Mouse (Mus musculus) limb, embryonic 14.5 days (tissue): Measurements from ENCODE around the gene Ctdspl. TPM values are rescaled to one million over a fixed set of nuclear protein-coding genes. Genes with fewer than 3 reads are reported as not detected.
A peak's percentile ranks its signal among the peaks of the same experiment; 100 is the strongest.

Source experiments
- ATAC-seq: fragments of 200-750 bp; cut with Nextera tagmentation; 2 replicates; pipeline ENCODE4 v1.8.0; 2017; ENCODE audit warnings: low read depth, moderate number of reproducible peaks, moderate TSS enrichment; ENCODE audit not compliant: low FRiP score
- DNase-seq: peaks from one replicate; pipeline ENCODE4 v3.0.0-alpha.2; 2015; ENCODE audit warnings: low spot score
- H3K27ac ChIP-seq: fragments of 300-500 bp; sonication (generic); replicated peaks from 2 replicates; pipeline ENCODE4 v1.5.1; 2014; ENCODE audit warnings: low read depth, mild to moderate bottlenecking, low read length, moderate library complexity, mixed read lengths
- H3K27me3 ChIP-seq: fragments of 300-500 bp; sonication (generic); 2 replicates; pipeline ENCODE4 v1.6.1; 2014; ENCODE audit warnings: low read length, mixed read lengths; ENCODE audit not compliant: control insufficient read depth, insufficient read depth
- H3K36me3 ChIP-seq: fragments of 300-500 bp; sonication (generic); 2 replicates; pipeline ENCODE4 v1.6.1; 2014; ENCODE audit warnings: mild to moderate bottlenecking, low read length, moderate library complexity, mixed read lengths; ENCODE audit not compliant: control insufficient read depth, insufficient read depth
- H3K4me1 ChIP-seq: fragments of 300-500 bp; sonication (generic); 2 replicates; pipeline ENCODE4 v1.6.1; 2014; ENCODE audit warnings: antibody characterized with exemption, low read length, mixed read lengths; ENCODE audit not compliant: control insufficient read depth, insufficient read depth
- H3K4me2 ChIP-seq: fragments of 300-500 bp; sonication (generic); replicated peaks from 2 replicates; pipeline ENCODE4 v1.6.1; 2014; ENCODE audit warnings: low read depth, mild to moderate bottlenecking, low read length, moderate library complexity; ENCODE audit not compliant: severe bottlenecking
- H3K4me3 ChIP-seq: fragments of 300-500 bp; sonication (generic); replicated peaks from 2 replicates; pipeline ENCODE4 v1.5.1; 2014; ENCODE audit warnings: low read length
- H3K9ac ChIP-seq: fragments of 300-500 bp; sonication (generic); 2 replicates; pipeline ENCODE4 v1.6.1; 2014; ENCODE audit warnings: mild to moderate bottlenecking, low read depth, low read length, moderate library complexity; ENCODE audit not compliant: severe bottlenecking
- H3K9me3 ChIP-seq: fragments of 300-500 bp; sonication (generic); 2 replicates; pipeline ENCODE4 v1.6.1; 2016; ENCODE audit warnings: low read length; ENCODE audit not compliant: control insufficient read depth
- POLR2A ChIP-seq: fragments of 200-500 bp; IDR thresholded peaks from 2 replicates; pipeline ENCODE4 v1.8.0; 2012; ENCODE audit warnings: inconsistent platforms, mild to moderate bottlenecking, moderate library complexity, borderline replicate concordance; ENCODE audit not compliant: insufficient read depth, insufficient read length; ENCODE audit errors: extremely low read depth
- WGBS: fragments of 180-500 bp; shearing (Covaris S2); extraction: QIAGEN DNeasy Blood & Tissue Kit; methylation state at CpG from one replicate; pipeline ENCODE4 v1.1.7; 2014; 5-methylcytosine and 5-hydroxymethylcytosine counted together
- polyA plus RNA-seq, 2 experiments: library from polyadenylated mRNA; depleted of rRNA in 1 of 2; stranded (reverse) in 1 of 2; unstranded in 1 of 2; fragments of >200 nt; fragmentation: Nextera tagmentation in 1 of 2; extraction: Ambion mirVana in 1 of 2; gene quantifications; 2 replicates each; pipeline versions ENCODE4 v1.2.1 to v1.2.3; 2012 to 2014

The Ctdspl gene
- polyA plus RNA-seq, 2 experiments, result 23.8 to 38.0 TPM

GRCm38 (mm10) chr9:118927501-118927900 is 1.2 kb downstream of the Ctdspl start:
- Histone ChIP-seq H3K4me2 (peak overlapping the region; percentile 95), H3K27ac (no peak overlapping the region), H3K9me3 (no peaks in the 10 kb centered on the region), H3K36me3 (no peaks in the 10 kb centered on the region; the same call in 1 of the 2 replicates), H3K4me1 (peaks cover 29% of the 10 kb centered on the region), H3K27me3 (no peaks in the 10 kb centered on the region), H3K4me3 (peak overlapping the region; percentile 83), H3K9ac (peak overlapping the region; percentile 81)
- TF ChIP-seq POLR2A, result no peak
- WGBS, result 30% methylated on average over 8 of the region's 8 CpGs
- no peak for DNase-seq
- ATAC-seq, result no peak

DNA sequence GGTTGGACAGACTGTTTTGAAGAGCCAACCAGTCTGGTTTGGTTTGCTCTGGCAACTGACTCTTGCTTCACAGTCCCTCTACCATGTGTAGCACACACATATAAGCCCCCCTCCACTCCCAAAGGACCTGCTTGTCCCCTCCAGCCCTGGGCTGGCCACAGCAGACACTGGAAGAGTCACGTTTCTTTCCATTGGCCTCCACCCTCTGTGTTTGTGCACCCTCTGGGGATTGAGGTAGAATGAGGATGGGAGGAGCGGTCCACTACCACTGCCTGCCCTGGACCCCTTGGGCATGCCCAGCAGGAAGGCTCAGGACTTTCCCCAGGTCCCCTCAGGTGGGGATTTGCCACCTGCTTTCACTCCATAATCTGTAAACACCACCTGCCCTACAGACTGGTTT is 1.8 kb downstream of the Ctdspl start:
- H3K9me3 ChIP-seq, result no peaks in the 10 kb centered on the region
- H3K4me1 ChIP-seq, result peaks cover 29% of the 10 kb centered on the region
- H3K4me2 ChIP-seq, result peak overlapping the region; percentile 95
- H3K27me3 ChIP-seq, result no peaks in the 10 kb centered on the region
- TF ChIP-seq POLR2A, result no peak
- no peak overlapping the region for H3K27ac ChIP-seq
- H3K4me3 ChIP-seq, result peak overlapping the region; percentile 83
- ATAC-seq (no peak), DNase-seq (no peak)
- 0 out of 2 replicates have a peak overlapping the region, but pooled peaks have one; percentile 81 for H3K9ac ChIP-seq
- H3K36me3 ChIP-seq, result no peaks in the 10 kb centered on the region; the same call in 1 of the 2 replicates
- WGBS, result 41% methylated on average over 2 of the region's 2 CpGs

DNA sequence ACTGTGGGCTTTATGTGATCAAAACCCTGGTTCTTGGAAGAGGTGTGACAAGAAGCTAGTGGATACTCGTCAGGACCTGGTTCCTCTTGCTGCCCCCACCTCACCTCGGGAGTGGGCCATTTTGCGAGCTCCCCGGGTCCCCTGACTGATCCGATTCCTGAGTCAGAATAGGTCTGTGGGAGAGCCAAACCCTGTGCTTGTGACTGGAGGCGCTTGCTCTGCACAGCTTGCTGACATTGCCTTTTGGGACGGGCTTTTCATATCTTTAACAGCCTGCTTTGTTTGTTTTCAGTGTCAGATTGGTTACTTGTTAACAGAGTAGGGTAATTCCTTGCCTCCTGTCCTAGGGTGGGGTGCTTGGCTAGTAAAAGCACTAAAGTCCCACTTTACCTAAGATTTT is 2.4 kb downstream of the Ctdspl start:
- H3K36me3 ChIP-seq, result no peaks in the 10 kb centered on the region; the same call in 1 of the 2 replicates
- TF ChIP-seq POLR2A, result no peak
- DNase-seq (no peak), ATAC-seq (no peak)
- no peak overlapping the region for H3K27ac ChIP-seq
- peak overlapping the region; percentile 95 for H3K4me2 ChIP-seq
- H3K27me3 ChIP-seq, result no peaks in the 10 kb centered on the region
- H3K4me3 ChIP-seq, result 0 out of 2 replicates have a peak overlapping the region, but pooled peaks have one; percentile 0
- peaks cover 29% of the 10 kb centered on the region for H3K4me1 ChIP-seq
- no peaks in the 10 kb centered on the region for H3K9me3 ChIP-seq
- no peak overlapping the region for H3K9ac ChIP-seq
- 32% methylated on average over 7 of the region's 7 CpGs for WGBS

GRCm38 (mm10) chr9:118930611-118931010 is 4.4 kb downstream of the Ctdspl start:
- no peaks in the 10 kb centered on the region for H3K27me3 ChIP-seq
- H3K27ac ChIP-seq, result no peak overlapping the region
- ATAC-seq (no peak), DNase-seq (no peak)
- H3K4me1 ChIP-seq, result peaks cover 31% of the 10 kb centered on the region
- WGBS, result 73% methylated on average over 9 of the region's 9 CpGs
- no peak overlapping the region for H3K4me3 ChIP-seq
- no peaks in the 10 kb centered on the region for H3K9me3 ChIP-seq
- no peak overlapping the region for H3K9ac ChIP-seq
- H3K4me2 ChIP-seq, result no peak overlapping the region
- TF ChIP-seq POLR2A, result no peak
- no peaks in the 10 kb centered on the region; the same call in 1 of the 2 replicates for H3K36me3 ChIP-seq

DNA sequence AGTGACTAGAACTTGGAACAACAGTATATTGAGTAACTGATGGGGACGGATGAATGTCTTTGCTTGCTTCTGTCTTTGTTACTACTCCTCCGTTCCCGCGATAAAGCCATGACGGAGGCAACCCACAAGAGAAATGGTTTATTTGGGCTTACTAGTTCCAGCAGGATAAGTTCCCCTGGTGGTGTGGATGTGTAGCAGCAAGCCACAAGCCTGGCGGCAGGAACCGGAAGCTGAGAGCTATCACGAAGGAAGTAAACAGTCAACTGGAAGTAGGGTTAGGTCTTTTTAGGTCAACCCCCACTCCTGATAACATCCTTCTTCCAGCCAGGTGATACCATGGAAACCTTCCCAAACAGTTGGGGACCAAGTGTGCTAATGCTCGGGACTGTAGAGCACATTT is 7.5 kb downstream of the Ctdspl start:
- peaks cover 34% of the 10 kb centered on the region for H3K4me1 ChIP-seq
- H3K9ac ChIP-seq, result no peak overlapping the region
- no peak overlapping the region for H3K4me3 ChIP-seq
- no peaks in the 10 kb centered on the region; the same call in 1 of the 2 replicates for H3K36me3 ChIP-seq
- H3K4me2 ChIP-seq, result no peak overlapping the region
- no peaks in the 10 kb centered on the region for H3K27me3 ChIP-seq
- no peak for DNase-seq
- no peak for ATAC-seq
- H3K9me3 ChIP-seq, result no peaks in the 10 kb centered on the region
- WGBS, result 91% methylated on average over 9 of the region's 9 CpGs
- H3K27ac ChIP-seq, result no peak overlapping the region
- TF ChIP-seq POLR2A, result no peak
